Mouse (Mus musculus) v-Abl transformed pro-B cells (cell line): ENCODE results near the gene Cd2bp2.

Source experiments
- in situ Hi-C, 2 experiments: fragments of 400-800 bp; cut with MboI; formaldehyde crosslinking; loops; one replicate each; pipeline ENCODE4 v1.15.1; 2025; ENCODE audit not compliant: unreplicated experiment in 2 of 2

The Cd2bp2 gene

GRCm38 (mm10) chr7:127195544-127196295, at the start of gene Cd2bp2:
TSS of gene Cd2bp2 (minus strand) at chr7:127196050.
- in situ Hi-C loops = no loop called here

GRCm38 (mm10) chr7:127244658-127245510, 49.0 kb upstream of the Cd2bp2 start:
- in situ Hi-C loops = no loop called here

GRCm38 (mm10) chr7:127243870-127244657, 48.2 kb upstream of the Cd2bp2 start, which contains the start of gene Zfp771:
TSS of gene Zfp771 (plus strand) at chr7:127244274.
- in situ Hi-C loops = no loop called here

GRCm38 (mm10) chr7:127243361-127243867, 47.6 kb upstream of the Cd2bp2 start:
- in situ Hi-C loops = no loop called here

GRCm38 (mm10) chr7:127234777-127235176, 38.9 kb upstream of the Cd2bp2 start:
- in situ Hi-C loops = no loop called here

- in situ Hi-C loops = no loop called here
Observed at GRCm38 (mm10) chr7:127233765-127234164, 37.9 kb upstream of the Cd2bp2 start.

GRCm38 (mm10) chr7:127233368-127233749, 37.5 kb upstream of the Cd2bp2 start:
- in situ Hi-C loops = no loop called here

- in situ Hi-C loops = no loop called here
Observed at GRCm38 (mm10) chr7:127232622-127233367, 36.9 kb upstream of the Cd2bp2 start, which contains the start of the genes Zfp553 and Sept1. TSS of gene Zfp553 (plus strand) at chr7:127233061. TSS of gene Sept1 (minus strand) at chr7:127233130.

- in situ Hi-C loops = no loop called here
Observed at GRCm38 (mm10) chr7:127231826-127232621, 36.2 kb upstream of the Cd2bp2 start.

- in situ Hi-C loops = no loop called here
Observed at GRCm38 (mm10) chr7:127231376-127231775, 35.5 kb upstream of the Cd2bp2 start.

- in situ Hi-C loops = loop anchor here (10.0 kb wide), 2 partner anchors 114 to 204 kb away; partner anchors contain the start of genes Gm42742 (in 1 of the 2), Maz (in 1 of the 2) and Prrt2 (in 1 of the 2)
Observed at GRCm38 (mm10) chr7:127228615-127229303, 32.9 kb upstream of the Cd2bp2 start.

GRCm38 (mm10) chr7:127225147-127225995, 29.5 kb upstream of the Cd2bp2 start:
- in situ Hi-C loops = loop anchor here (10.0 kb wide), 2 partner anchors 111 to 201 kb away; partner anchors contain the start of genes Gm42742 (in 1 of the 2), Maz (in 1 of the 2) and Prrt2 (in 1 of the 2)

- in situ Hi-C loops = loop anchor here (10.0 kb wide), 2 partner anchors 110 to 200 kb away; partner anchors contain the start of genes Gm42742 (in 1 of the 2), Maz (in 1 of the 2) and Prrt2 (in 1 of the 2)
Observed at GRCm38 (mm10) chr7:127224616-127225015, 28.8 kb upstream of the Cd2bp2 start.

- in situ Hi-C loops = loop anchor here (10.0 kb wide), 2 partner anchors 109 to 199 kb away; partner anchors contain the start of genes Gm42742 (in 1 of the 2), Maz (in 1 of the 2) and Prrt2 (in 1 of the 2)
Observed at GRCm38 (mm10) chr7:127223515-127224478, 27.9 kb upstream of the Cd2bp2 start.

- in situ Hi-C loops = loop anchor here (10.0 kb wide), 2 partner anchors 108 to 198 kb away; partner anchors contain the start of genes Gm42742 (in 1 of the 2), Maz (in 1 of the 2) and Prrt2 (in 1 of the 2)
Observed at GRCm38 (mm10) chr7:127223106-127223505, 27.3 kb upstream of the Cd2bp2 start.
